Mouse (Mus musculus): ENCODE measurements around the gene Maea. TPM values are rescaled to one million over a fixed set of nuclear protein-coding genes. Genes with fewer than 3 reads are reported as not detected.

The Maea gene
- polyA plus RNA-seq, 1 experiment, result 119 TPM

DNA sequence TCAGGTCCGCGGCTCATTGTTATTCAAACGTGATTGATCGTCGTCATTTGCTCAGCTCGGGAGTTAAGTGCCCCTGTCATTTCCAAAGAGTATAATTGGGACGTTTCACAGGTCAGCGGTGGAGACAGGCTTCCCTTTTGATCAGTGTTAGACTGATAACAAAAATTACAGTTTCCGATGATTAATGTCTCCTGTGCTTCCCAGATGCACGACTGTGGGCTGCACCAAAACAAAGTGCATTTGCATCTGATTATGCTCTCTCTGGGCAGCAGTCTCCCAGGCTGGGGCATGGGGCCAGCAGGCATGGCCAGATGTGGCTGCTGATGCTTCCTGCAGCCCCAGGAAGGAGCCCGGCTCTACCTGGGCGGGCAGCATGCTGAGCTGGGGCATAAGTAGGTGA, 65.5 kb downstream of the Maea start:
- no peaks in the 10 kb centered on the region for H3K27me3 ChIP-seq (ENCODE audit: control insufficient read depth, insufficient read depth, low read length)
- H3K27ac ChIP-seq (ENCODE audit: insufficient read depth, low read depth, low read length), result no peak overlapping the region
- H3K36me3 ChIP-seq (ENCODE audit: control insufficient read depth, insufficient read depth, low read length), result peaks cover 8% of the 10 kb centered on the region
- no peak overlapping the region for H3K4me3 ChIP-seq (ENCODE audit: low read depth, low read length)
- WGBS, result 75% methylated on average over 12 of the region's 12 CpGs
- TF ChIP-seq POLR2A (IDR thresholded peaks at IDR 0.05; ENCODE audit: low read depth, low read length), result no peak
- no peak for TF ChIP-seq CTCF (IDR thresholded peaks at IDR 0.05; ENCODE audit: extremely low read depth, insufficient read length, insufficient replicate concordance, low read depth, low read length)
- H3K4me1 ChIP-seq (ENCODE audit: control insufficient read depth, insufficient read depth, insufficient read length, low read length), result no peaks in the 10 kb centered on the region

DNA sequence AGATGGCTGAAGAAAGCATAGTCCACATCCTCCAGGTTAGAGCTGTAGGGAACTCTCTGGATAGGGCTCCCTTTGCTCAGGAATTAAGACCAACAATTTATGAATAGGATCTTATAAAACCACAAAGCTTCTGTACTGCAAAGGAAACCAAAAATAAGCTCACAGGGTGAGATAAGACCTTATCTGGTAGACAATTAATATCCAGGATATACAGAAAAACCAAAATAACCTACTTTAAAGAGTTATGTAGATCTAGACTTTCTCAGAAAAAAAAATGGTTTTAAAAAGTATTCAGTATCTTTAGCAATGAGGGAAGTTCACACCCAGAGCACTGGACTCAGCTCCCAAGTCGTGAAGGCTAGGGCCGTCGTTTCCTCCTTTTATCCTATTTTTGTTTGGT, 85.0 kb downstream of the Maea start:
- no peak for TF ChIP-seq CTCF (IDR thresholded peaks at IDR 0.05; ENCODE audit: extremely low read depth, insufficient read length, insufficient replicate concordance, low read depth, low read length)
- WGBS, result 58% methylated on average over 3 of the region's 3 CpGs
- H3K27ac ChIP-seq (ENCODE audit: insufficient read depth, low read depth, low read length), result no peak overlapping the region
- H3K4me3 ChIP-seq (ENCODE audit: low read depth, low read length), result no peak overlapping the region
- H3K27me3 ChIP-seq (ENCODE audit: control insufficient read depth, insufficient read depth, low read length), result no peaks in the 10 kb centered on the region; the same call in 1 of the 2 replicates
- H3K4me1 ChIP-seq (ENCODE audit: control insufficient read depth, insufficient read depth, insufficient read length, low read length), result no peaks in the 10 kb centered on the region
- H3K36me3 ChIP-seq (ENCODE audit: control insufficient read depth, insufficient read depth, low read length), result no peaks in the 10 kb centered on the region

Other genes starting within 250 kb of the Maea start
- gene Slc5a1, start 231.3 kb upstream of the Maea start, polyA plus RNA-seq (2012; rRNA removed), result 283 and 626 TPM in 2 replicates
- 26.6 and 36.3 TPM in 2 replicates for gene Spon2, start 117.1 kb upstream of the Maea start, polyA plus RNA-seq (2012; rRNA removed)
- 154 and 390 TPM in 2 replicates for gene Ctbp1, start 60.5 kb upstream of the Maea start, polyA plus RNA-seq (2012; rRNA removed)
- gene Uvssa, start 43.0 kb downstream of the Maea start, polyA plus RNA-seq (2012; rRNA removed), result 1.2 and 2.3 TPM in 2 replicates
- gene Nkx1-1, start 98.5 kb downstream of the Maea start, polyA plus RNA-seq (2012; rRNA removed), result not detected in 2 replicates